Mouse (Mus musculus) small intestine, adult 2 months (tissue): ENCODE measurements at regions not wholly inside any gene's neighbourhood (a gene's known extent, or its start where the extent isn't known, plus 50 kb on each side); places are given as distances from the start of the nearest gene placed in this dataset.

Experiments
- CTCF ChIP-seq: fragments of 200-500 bp; IDR thresholded peaks from 2 replicates; pipeline ENCODE4 v1.5.1; 2012; ENCODE audit warnings: low read depth, mild to moderate bottlenecking, control low read depth, inconsistent platforms, low read length, moderate library complexity, mixed read lengths; ENCODE audit not compliant: insufficient replicate concordance, insufficient read length; ENCODE audit errors: extremely low read depth
- POLR2A ChIP-seq: fragments of 200-500 bp; IDR thresholded peaks from 2 replicates; pipeline ENCODE4 v1.6.1; 2012; ENCODE audit warnings: low read depth, mild to moderate bottlenecking, control low read depth, inconsistent platforms, low read length, moderate library complexity

DNA sequence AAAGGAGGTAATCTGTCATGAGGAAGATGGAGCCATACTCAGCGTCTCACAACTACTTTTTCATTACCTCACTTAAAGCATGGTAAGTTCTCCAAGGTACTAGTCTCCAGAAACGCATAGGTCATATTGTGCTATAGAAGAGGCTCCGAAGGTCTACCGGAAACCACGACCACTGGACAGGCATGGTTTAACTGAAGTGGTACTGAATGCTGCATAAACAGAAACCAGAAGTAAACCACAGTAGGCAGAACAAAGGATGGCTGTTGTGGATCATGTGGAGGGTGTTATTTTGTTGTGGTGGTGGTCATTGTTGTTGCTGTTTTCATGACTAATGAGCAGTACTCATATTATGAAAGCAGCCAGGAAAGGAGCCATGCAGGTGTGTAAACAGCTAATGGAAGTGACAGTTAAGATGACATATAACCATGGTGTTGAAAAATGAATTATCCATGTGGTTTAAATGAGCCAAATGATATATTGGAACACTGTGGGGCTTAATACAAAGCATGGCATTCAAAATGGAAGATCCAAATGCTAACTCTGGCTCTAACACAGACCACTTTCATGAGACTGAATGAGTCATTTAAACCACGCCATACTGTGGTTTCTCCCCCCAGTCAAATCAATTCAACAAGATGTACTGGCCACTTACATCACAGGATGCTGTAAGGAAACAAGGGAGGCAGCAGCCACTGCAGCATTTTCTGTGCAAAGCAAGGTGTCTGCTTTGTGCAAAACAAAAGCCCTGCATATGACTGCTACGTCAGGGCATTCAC lies 3484.5 kb upstream of the Gm7489 start:
- TF ChIP-seq CTCF (no peak), POLR2A (no peak)
